Mouse (Mus musculus) forebrain, embryonic 15.5 days (tissue): ENCODE results near the gene Anapc15. TPM values are rescaled to one million over a fixed set of nuclear protein-coding genes. Genes with fewer than 3 reads are reported as not detected.
A peak's percentile ranks its signal among the peaks of the same experiment; 100 is the strongest.

Experiments used
- ATAC-seq: fragments of 200-750 bp; cut with Nextera tagmentation; replicated peaks from 2 replicates; pipeline ENCODE4 v1.8.0; 2017; ENCODE audit warnings: mild to moderate bottlenecking, moderate TSS enrichment, moderate library complexity
- H3K27ac ChIP-seq: fragments of 300-500 bp; sonication (generic); replicated peaks from 2 replicates; pipeline ENCODE4 v1.5.1; 2015; ENCODE audit warnings: mild to moderate bottlenecking, inconsistent platforms
- H3K27me3 ChIP-seq: fragments of 300-500 bp; sonication (generic); 2 replicates; pipeline ENCODE4 v1.6.1; 2015; ENCODE audit warnings: inconsistent platforms
- H3K36me3 ChIP-seq: fragments of 300-500 bp; sonication (generic); 2 replicates; pipeline ENCODE4 v1.6.1; 2015; ENCODE audit warnings: mild to moderate bottlenecking, inconsistent platforms
- H3K4me1 ChIP-seq: fragments of 300-500 bp; sonication (generic); 2 replicates; pipeline ENCODE4 v1.6.1; 2015; ENCODE audit warnings: inconsistent platforms
- H3K4me2 ChIP-seq: fragments of 300-500 bp; sonication (generic); replicated peaks from 2 replicates; pipeline ENCODE4 v1.6.1; 2015; ENCODE audit warnings: mild to moderate bottlenecking, inconsistent platforms
- H3K4me3 ChIP-seq: fragments of 300-500 bp; sonication (generic); 2 replicates; pipeline ENCODE4 v1.5.1; 2015; ENCODE audit warnings: mild to moderate bottlenecking, inconsistent platforms
- H3K9ac ChIP-seq: fragments of 300-500 bp; sonication (generic); replicated peaks from 2 replicates; pipeline ENCODE4 v1.6.1; 2015; ENCODE audit warnings: mild to moderate bottlenecking, inconsistent platforms
- H3K9me3 ChIP-seq: fragments of 300-500 bp; sonication (generic); 2 replicates; pipeline ENCODE4 v1.6.1; 2016; ENCODE audit warnings: inconsistent platforms
- WGBS: fragments of 180-500 bp; shearing (Covaris S2); methylation state at CpG from one replicate; pipeline ENCODE4 v1.1.7; 2015; ENCODE audit warnings: mixed read lengths; 5-methylcytosine and 5-hydroxymethylcytosine counted together
- polyA plus RNA-seq: library from polyadenylated mRNA; unstranded; fragments of >200 nt; fragmentation: Nextera tagmentation; extraction: Ambion mirVana; gene quantifications from 2 replicates; pipeline ENCODE4 v1.2.1, GENCODE M21; 2015

Anapc15 gene
- polyA plus RNA-seq, 1 experiment from 2014 or later, result 71.1 TPM

DNA sequence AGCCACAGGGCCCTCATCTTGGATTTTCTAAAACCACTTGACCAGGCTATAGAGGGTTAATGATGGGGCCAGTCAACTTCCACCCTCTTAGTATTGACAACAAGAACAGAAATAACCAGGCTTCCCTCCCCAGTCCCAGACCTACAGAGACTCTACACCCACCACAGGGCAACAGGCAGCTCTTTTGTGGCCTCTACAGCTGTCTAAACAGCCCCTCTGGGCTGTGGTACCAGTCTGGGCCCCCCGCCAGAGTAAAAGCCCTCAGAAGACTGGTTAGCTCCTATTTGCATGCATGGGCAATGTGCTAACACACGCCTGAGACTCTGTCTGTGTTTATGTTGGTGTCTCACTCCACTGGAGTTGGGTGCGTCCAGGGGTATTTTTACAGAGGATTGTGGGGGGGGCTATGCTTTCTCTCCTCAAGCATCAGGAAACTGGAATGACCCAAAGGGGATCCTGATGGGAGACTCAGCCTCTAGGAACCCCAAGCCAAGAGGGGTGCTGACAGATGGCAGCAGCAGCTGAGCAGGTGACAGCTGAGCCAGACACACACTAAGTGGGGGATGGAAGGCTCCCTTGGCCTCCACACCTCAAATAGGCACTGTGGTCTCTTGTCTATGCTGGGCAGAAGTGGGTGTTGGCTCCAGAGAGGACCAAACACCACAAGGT lies 29.5 kb upstream of the Anapc15 start:
- Histone ChIP-seq H3K4me1 (peaks cover 54% of the 10 kb centered on the region), H3K9me3 (no peaks in the 10 kb centered on the region), H3K27ac (peak overlapping the region; percentile 81), H3K4me2 (0 out of 2 replicates have a peak overlapping the region, but pooled peaks have one; percentile 3), H3K36me3 (peaks cover 15% of the 10 kb centered on the region; the same call in 1 of the 2 replicates), H3K9ac (no peak overlapping the region), H3K27me3 (no peaks in the 10 kb centered on the region), H3K4me3 (no peak overlapping the region)
- ATAC-seq, result peak; percentile 53
- WGBS, result 28% methylated on average over 3 of the region's 3 CpGs

DNA sequence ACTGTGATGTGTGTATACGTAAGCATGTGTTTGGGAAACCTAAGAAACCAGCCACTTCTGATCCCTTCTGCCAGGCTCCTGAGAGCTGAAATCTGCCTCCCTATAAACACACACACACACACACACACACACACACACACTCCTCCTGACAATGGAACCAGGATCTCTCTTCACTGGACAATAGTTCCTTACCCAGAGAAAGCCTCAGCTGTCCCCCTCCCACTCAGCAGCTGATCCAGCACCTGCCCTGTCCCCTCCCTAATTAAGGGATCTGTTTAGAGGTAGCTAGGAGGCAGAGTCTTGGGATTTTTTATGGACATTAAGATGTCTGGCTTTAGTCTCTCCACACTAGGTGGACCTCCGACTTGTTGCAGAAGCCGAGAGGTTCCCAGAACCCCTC lies 28.6 kb upstream of the Anapc15 start:
- Histone ChIP-seq H3K4me3 (no peak overlapping the region), H3K36me3 (peaks cover 15% of the 10 kb centered on the region; the same call in 1 of the 2 replicates), H3K9ac (no peak overlapping the region), H3K9me3 (no peaks in the 10 kb centered on the region), H3K27me3 (no peaks in the 10 kb centered on the region), H3K4me2 (peak overlapping the region; percentile 3; the same call in 1 of the 2 replicates), H3K27ac (peak overlapping the region; percentile 81), H3K4me1 (peaks cover 54% of the 10 kb centered on the region)
- 42% methylated on average over 3 of the region's 3 CpGs for WGBS
- ATAC-seq, result no peak

- H3K4me3 ChIP-seq, result peak overlapping the region; percentile 80
- H3K9ac ChIP-seq, result peak overlapping the region; percentile 68; the same call in 1 of the 2 replicates
- peaks cover 54% of the 10 kb centered on the region for H3K4me1 ChIP-seq
- no peaks in the 10 kb centered on the region for H3K9me3 ChIP-seq
- WGBS, result 43% methylated on average over 5 of the region's 5 CpGs
- ATAC-seq, result no peak
- peaks cover 10% of the 10 kb centered on the region; the same call in 1 of the 2 replicates for H3K36me3 ChIP-seq
- no peaks in the 10 kb centered on the region for H3K27me3 ChIP-seq
- peak overlapping the region; percentile 75; the same call in 1 of the 2 replicates for H3K27ac ChIP-seq
- peak overlapping the region; percentile 100 for H3K4me2 ChIP-seq
Observed at GRCm38 (mm10) chr7:101835457-101836109, 27.9 kb upstream of the Anapc15 start.

DNA sequence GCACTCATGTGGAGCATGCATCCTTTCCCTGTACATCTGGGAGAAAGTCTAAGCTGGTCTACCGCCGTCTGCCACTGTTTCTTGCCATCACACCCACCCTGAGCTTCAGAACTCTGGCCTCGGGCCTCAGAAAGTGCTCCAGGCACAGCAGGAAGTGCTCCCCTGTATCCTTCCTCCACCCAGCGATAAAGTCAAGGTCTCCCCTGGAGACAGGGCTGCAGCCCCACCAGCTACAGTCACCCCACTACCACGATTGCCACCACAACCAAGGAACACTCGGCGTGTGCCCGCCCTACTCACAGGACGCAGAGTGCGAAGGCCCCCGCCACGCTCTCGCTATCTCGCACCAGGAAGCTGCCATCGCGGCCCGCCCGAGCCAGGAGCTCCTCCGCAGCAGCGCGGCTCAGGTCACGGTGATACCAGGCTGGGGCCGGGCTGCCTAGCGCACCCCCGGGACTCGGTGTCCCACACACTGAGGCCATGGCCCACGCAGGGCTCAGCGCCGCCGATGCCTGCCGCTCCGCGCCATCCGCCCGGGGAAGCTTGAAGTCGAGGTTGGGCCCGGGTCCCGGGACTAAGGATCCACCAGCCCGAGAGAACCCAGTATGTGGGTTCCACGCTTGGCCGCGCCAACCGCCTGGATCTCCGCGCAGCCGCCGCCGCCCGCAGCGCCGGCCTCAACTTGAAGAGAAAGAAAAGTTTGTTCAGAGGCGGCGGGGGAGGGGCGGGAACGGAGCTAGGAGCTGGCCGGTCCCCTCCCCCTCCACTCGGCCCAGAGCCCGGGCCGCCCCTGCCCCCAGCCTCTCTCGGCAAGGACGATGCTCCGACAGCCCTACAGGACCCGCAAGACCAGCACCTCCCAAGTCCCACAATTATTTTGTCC lies 27.0 kb upstream of the Anapc15 start:
- H3K4me2 ChIP-seq, result peak overlapping the region; percentile 100
- H3K4me1 ChIP-seq, result peaks cover 54% of the 10 kb centered on the region
- WGBS, result 0% methylated on average over 63 of the region's 63 CpGs
- H3K9me3 ChIP-seq, result no peaks in the 10 kb centered on the region
- H3K4me3 ChIP-seq, result peak overlapping the region; percentile 80
- H3K36me3 ChIP-seq, result 0 out of 2 replicates have a peak, but pooled peaks cover 6% of the 10 kb centered on the region
- peak overlapping the region; percentile 68 for H3K9ac ChIP-seq
- no peaks in the 10 kb centered on the region for H3K27me3 ChIP-seq
- peak overlapping the region; percentile 75 for H3K27ac ChIP-seq
- ATAC-seq, result peak; percentile 36

- no peaks in the 10 kb centered on the region for H3K27me3 ChIP-seq
- no peaks in the 10 kb centered on the region for H3K9me3 ChIP-seq
- H3K9ac ChIP-seq, result peak overlapping the region; percentile 68
- H3K4me2 ChIP-seq, result peak overlapping the region; percentile 100
- H3K27ac ChIP-seq, result peak overlapping the region; percentile 75
- H3K4me1 ChIP-seq, result peaks cover 54% of the 10 kb centered on the region
- whole genome bisulfite sequencing, result under 1% methylated on average over 20 of the region's 20 CpGs
- H3K4me3 ChIP-seq, result peak overlapping the region; percentile 80
- 0 out of 2 replicates have a peak, but pooled peaks cover 5% of the 10 kb centered on the region for H3K36me3 ChIP-seq
- no peak for ATAC-seq
Observed at GRCm38 (mm10) chr7:101837154-101837605, 26.3 kb upstream of the Anapc15 start.

DNA sequence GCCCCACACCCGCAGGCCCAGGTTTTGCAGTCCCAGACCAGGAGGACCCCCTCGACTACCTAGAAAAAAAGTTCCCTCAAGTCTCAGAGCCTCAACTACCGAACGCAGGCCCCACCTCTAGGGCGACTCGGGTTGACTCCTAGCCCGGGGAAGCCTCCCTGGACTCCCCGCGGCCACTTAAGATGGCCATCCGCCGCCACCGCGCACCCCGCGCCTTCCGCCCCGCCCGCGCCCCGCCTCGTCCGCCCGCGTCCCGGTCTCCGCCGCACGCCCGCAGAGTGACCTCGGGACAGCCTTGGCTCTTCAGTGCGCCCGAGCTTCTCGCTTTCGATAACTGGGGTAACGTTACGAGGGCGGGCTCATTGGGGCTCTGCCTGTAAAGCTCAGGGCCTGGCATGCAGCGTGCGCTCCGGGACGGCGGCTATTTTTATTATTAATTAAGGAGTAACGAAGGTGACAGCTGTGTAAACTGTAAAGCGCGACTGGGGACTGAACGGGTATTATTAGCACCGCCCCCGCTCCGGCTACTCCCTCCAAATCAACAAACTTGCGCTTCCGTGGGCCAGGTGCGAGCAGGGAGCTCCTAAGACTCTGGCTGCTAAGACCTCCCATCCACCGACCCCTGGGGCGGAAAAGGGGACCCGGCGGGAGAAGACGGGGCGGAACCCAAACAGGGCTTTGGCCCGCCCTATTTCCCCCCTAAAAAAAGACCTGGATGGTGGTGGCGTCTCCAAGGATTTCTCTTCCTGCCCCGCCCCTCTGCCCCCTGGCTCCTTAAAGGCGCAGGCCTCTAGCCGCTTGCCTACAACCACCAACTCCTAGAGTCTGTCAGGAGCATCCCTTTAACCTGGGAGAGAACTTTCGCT lies 25.7 kb upstream of the Anapc15 start, which contains the start of gene Inppl1:
Inppl1 (minus strand) TSS at position 624 of the 866 bp plus-strand sequence.
- WGBS, result under 1% methylated on average over 64 of the region's 64 CpGs
- peaks cover 54% of the 10 kb centered on the region for H3K4me1 ChIP-seq

GRCm38 (mm10) chr7:101844186-101844585 lies 19.3 kb upstream of the Anapc15 start:
- WGBS, result 79% methylated on average over 6 of the region's 6 CpGs
- Histone ChIP-seq H3K9ac (no peak overlapping the region), H3K4me1 (no peaks in the 10 kb centered on the region), H3K27me3 (no peaks in the 10 kb centered on the region), H3K4me3 (no peak overlapping the region), H3K36me3 (no peaks in the 10 kb centered on the region), H3K4me2 (no peak overlapping the region), H3K27ac (no peak overlapping the region), H3K9me3 (no peaks in the 10 kb centered on the region)
- ATAC-seq, result no peak

More for the DNA sequence above, 25.7 kb upstream of the Anapc15 start, which contains the start of gene Inppl1:
- Histone ChIP-seq H3K27ac (peak within 1 kb of the TSS; percentile 75), H3K36me3 (0 out of 2 replicates have a peak, but pooled peaks cover 2% of the 10 kb centered on the region), H3K27me3 (no peaks in the 10 kb centered on the region), H3K9ac (peak within 1 kb of the TSS; percentile 68), H3K9me3 (no peaks in the 10 kb centered on the region), H3K4me3 (peak within 1 kb of the TSS; percentile 80), H3K4me2 (peak within 1 kb of the TSS; percentile 100)
- peak; percentile 72 for ATAC-seq

DNA sequence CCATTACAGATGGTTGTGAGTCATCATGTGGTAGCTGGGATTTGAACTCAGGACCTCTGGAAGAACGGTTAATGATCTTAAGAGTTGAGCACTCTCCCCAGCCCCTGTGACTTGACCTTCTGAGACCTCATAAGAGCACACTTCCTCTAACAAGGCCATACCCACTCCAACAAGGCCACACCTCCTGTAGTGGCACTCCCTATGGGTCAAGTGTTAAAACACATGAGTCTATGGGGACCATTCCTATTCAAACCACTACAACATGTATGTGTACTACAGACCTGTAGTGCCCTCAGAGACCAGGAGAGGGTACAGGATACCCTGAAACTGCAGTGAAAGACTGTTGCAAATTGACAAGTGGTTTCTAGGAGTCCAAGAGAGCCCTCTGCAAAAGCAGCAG lies 15.6 kb upstream of the Anapc15 start:
- no peaks in the 10 kb centered on the region for H3K4me1 ChIP-seq
- H3K9me3 ChIP-seq, result no peaks in the 10 kb centered on the region
- no peaks in the 10 kb centered on the region for H3K36me3 ChIP-seq
- no peak for ATAC-seq
- no peaks in the 10 kb centered on the region for H3K27me3 ChIP-seq
- no peak overlapping the region for H3K27ac ChIP-seq
- no peak overlapping the region for H3K4me2 ChIP-seq
- H3K9ac ChIP-seq, result no peak overlapping the region
- 91% methylated on average over 1 of the region's 1 CpGs for WGBS
- H3K4me3 ChIP-seq, result no peak overlapping the region

DNA sequence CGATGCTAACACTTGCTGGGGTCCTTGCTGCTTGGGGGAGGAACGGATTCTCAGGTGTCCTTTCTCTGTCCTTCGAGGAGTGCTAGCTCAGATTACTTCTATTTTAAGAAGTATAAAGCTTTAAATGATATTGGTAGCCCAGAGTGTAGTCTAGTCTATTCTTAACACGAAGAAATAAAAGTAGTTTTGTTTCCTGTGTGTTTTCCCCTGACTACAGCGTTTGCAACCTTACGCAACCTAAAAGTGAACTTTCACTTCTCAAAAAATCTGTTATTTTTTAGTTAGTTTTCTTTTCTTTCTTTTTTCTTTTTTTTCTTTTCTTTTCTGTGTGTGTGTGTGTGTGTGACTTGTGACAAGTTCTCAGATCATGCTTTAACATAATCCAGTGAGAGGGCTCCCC lies 11.8 kb upstream of the Anapc15 start:
- Histone ChIP-seq H3K4me1 (no peaks in the 10 kb centered on the region), H3K9me3 (no peaks in the 10 kb centered on the region), H3K9ac (no peak overlapping the region), H3K4me2 (no peak overlapping the region), H3K4me3 (no peak overlapping the region), H3K27ac (no peak overlapping the region), H3K36me3 (no peaks in the 10 kb centered on the region), H3K27me3 (no peaks in the 10 kb centered on the region)
- 87% methylated on average over 6 of the region's 6 CpGs for WGBS
- no peak for ATAC-seq

GRCm38 (mm10) chr7:101852846-101853245 lies 10.7 kb upstream of the Anapc15 start:
- Histone ChIP-seq H3K27ac (no peak overlapping the region), H3K4me3 (no peak overlapping the region), H3K36me3 (no peaks in the 10 kb centered on the region), H3K9me3 (no peaks in the 10 kb centered on the region), H3K27me3 (no peaks in the 10 kb centered on the region), H3K4me2 (no peak overlapping the region), H3K4me1 (no peaks in the 10 kb centered on the region), H3K9ac (no peak overlapping the region)
- ATAC-seq, result no peak
- 85% methylated on average over 6 of the region's 6 CpGs for WGBS

- no peak overlapping the region for H3K27ac ChIP-seq
Observed at GRCm38 (mm10) chr7:101853816-101854215, 9.7 kb upstream of the Anapc15 start.

More at GRCm38 (mm10) chr7:101853816-101854215, 9.7 kb upstream of the Anapc15 start:
- H3K36me3 ChIP-seq, result no peaks in the 10 kb centered on the region
- no peak overlapping the region for H3K4me3 ChIP-seq
- H3K27me3 ChIP-seq, result no peaks in the 10 kb centered on the region
- no peak overlapping the region for H3K4me2 ChIP-seq
- no peaks in the 10 kb centered on the region for H3K4me1 ChIP-seq
- no peak for ATAC-seq
- WGBS, result 88% methylated on average over 2 of the region's 2 CpGs
- H3K9me3 ChIP-seq, result no peaks in the 10 kb centered on the region
- H3K9ac ChIP-seq, result no peak overlapping the region
